Mouse (Mus musculus) erythroblast, embryonic 14.5 days (primary cell): ENCODE measurements around the gene Dynlt1f.
"Not testable (repeated sequence)": the region's sequence is repeated elsewhere in the genome, so short reads cannot be mapped to it uniquely, and the experiment has no call there.

Experiments used
- GATA1 ChIP-seq: IDR thresholded peaks from 2 replicates; pipeline ENCODE4 v1.6.1; 2012; ENCODE audit warnings: low read length, inconsistent platforms, mixed read lengths
- TAL1 ChIP-seq: IDR thresholded peaks from 3 replicates; pipeline ENCODE4 v1.6.1; 2012; ENCODE audit warnings: low read length, inconsistent platforms, mixed read lengths

DNA sequence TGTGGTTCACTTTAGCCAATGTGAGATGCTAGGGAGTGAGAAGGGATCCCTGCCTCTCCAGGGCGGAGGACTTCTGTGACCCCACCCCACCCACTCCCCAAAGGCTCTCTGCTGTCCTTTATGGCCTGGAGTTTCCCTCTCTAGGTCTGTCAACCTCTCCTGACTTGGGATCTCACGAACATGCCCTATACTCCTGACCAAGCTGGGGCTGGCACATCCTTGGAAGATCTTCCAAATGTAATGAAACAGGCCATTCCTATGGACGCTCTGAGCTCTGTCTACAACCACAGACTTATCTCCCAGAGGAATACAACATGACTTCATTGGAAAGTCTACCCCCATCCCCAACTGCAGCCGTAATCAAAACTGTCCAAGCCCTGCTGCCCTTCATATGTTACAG, 11.0 kb downstream of the Dynlt1f start:
- not testable (repeated sequence) for TF ChIP-seq GATA1, TAL1
